Mouse (Mus musculus) embryonic facial prominence, embryonic 12.5 days (tissue): ENCODE results near the gene Mcm5. TPM values are rescaled to one million over a fixed set of nuclear protein-coding genes. Genes with fewer than 3 reads are reported as not detected.

Experiments
- polyA plus RNA-seq: library from polyadenylated mRNA; unstranded; fragments of >200 nt; fragmentation: Nextera tagmentation; extraction: Ambion mirVana; gene quantifications from 2 replicates; pipeline ENCODE4 v1.2.1, GENCODE M21; 2016

Gene Mcm5
- polyA plus RNA-seq, 1 experiment from 2014 or later, result 205 TPM

Other genes starting within 250 kb of the Mcm5 start
- gene Isx, start 236.4 kb upstream of the Mcm5 start, polyA plus RNA-seq, result not detected in 2 replicates
- gene Hmgxb4, start 116.2 kb upstream of the Mcm5 start, polyA plus RNA-seq, result 46.6 and 50.8 TPM in 2 replicates
- 30.5 and 36.9 TPM in 2 replicates for gene Tom1, start 75.9 kb upstream of the Mcm5 start, polyA plus RNA-seq
- gene Hmox1, start 15.9 kb upstream of the Mcm5 start, polyA plus RNA-seq, result 19.5 and 23.4 TPM in 2 replicates
- 0.41 and 0.84 TPM in 2 replicates for gene Rasd2, start 104.4 kb downstream of the Mcm5 start, polyA plus RNA-seq